Mouse (Mus musculus) kidney, postnatal 0 days (tissue): ENCODE measurements around the gene Zmiz1. TPM values are rescaled to one million over a fixed set of nuclear protein-coding genes. Genes with fewer than 3 reads are reported as not detected.

Experiments
- ATAC-seq: fragments of 200-750 bp; cut with Nextera tagmentation; replicated peaks from 2 replicates; pipeline ENCODE4 v1.8.0; 2017; ENCODE audit warnings: low read depth, moderate number of reproducible peaks, moderate TSS enrichment, moderate library complexity; ENCODE audit not compliant: low FRiP score
- DNase-seq: peaks from one replicate; pipeline ENCODE4 v3.0.0-alpha.2; 2016; ENCODE audit warnings: low spot score
- H3K27ac ChIP-seq: fragments of 300-500 bp; sonication (generic); 2 replicates; pipeline ENCODE4 v1.5.1; 2014; ENCODE audit warnings: mild to moderate bottlenecking
- H3K27me3 ChIP-seq: fragments of 300-500 bp; sonication (generic); 2 replicates; pipeline ENCODE4 v1.6.1; 2014; ENCODE audit warnings: low read length, mixed read lengths; ENCODE audit not compliant: insufficient read depth
- H3K36me3 ChIP-seq: fragments of 300-500 bp; sonication (generic); 2 replicates; pipeline ENCODE4 v1.6.1; 2014; ENCODE audit warnings: low read length, mixed read lengths; ENCODE audit not compliant: insufficient read depth
- H3K4me1 ChIP-seq: fragments of 300-500 bp; sonication (generic); replicated peaks from 2 replicates; pipeline ENCODE4 v1.6.1; 2014; ENCODE audit warnings: antibody characterized with exemption, low read length, mixed read lengths; ENCODE audit not compliant: insufficient read depth
- H3K4me2 ChIP-seq: fragments of 300-500 bp; sonication (generic); 2 replicates; pipeline ENCODE4 v1.6.1; 2014; ENCODE audit warnings: mild to moderate bottlenecking, low read length, moderate library complexity, mixed read lengths
- H3K4me3 ChIP-seq: fragments of 300-500 bp; sonication (generic); replicated peaks from 2 replicates; pipeline ENCODE4 v1.5.1; 2014; ENCODE audit warnings: low read depth, low read length
- H3K9ac ChIP-seq: fragments of 300-500 bp; sonication (generic); 2 replicates; pipeline ENCODE4 v1.6.1; 2014; ENCODE audit warnings: low read depth, low read length
- H3K9me3 ChIP-seq: fragments of 300-500 bp; sonication (generic); replicated peaks from 2 replicates; pipeline ENCODE4 v1.6.1; 2016; ENCODE audit warnings: low read length, inconsistent platforms, mixed read lengths
- CTCF ChIP-seq: IDR thresholded peaks from 2 replicates; pipeline ENCODE4 v1.5.1; 2016; ENCODE audit warnings: antibody characterized with exemption, low read depth, mild to moderate bottlenecking, moderate library complexity
- WGBS: fragments of 180-500 bp; shearing (Covaris S2); extraction: QIAGEN DNeasy Blood & Tissue Kit; methylation state at CpG from one replicate; pipeline ENCODE4 v1.1.7; 2014; 5-methylcytosine and 5-hydroxymethylcytosine counted together
- polyA plus RNA-seq: library from polyadenylated mRNA; unstranded; fragments of >200 nt; fragmentation: Nextera tagmentation; extraction: Ambion mirVana; gene quantifications from 2 replicates; pipeline ENCODE4 v1.2.1, GENCODE M21; 2015

Gene Zmiz1
- polyA plus RNA-seq, 1 experiment from 2014 or later, result 25.0 TPM

GRCm38 (mm10) chr14:25557014-25557413, 98.0 kb downstream of the Zmiz1 start:
- ATAC-seq (no peak), DNase-seq (peak; percentile 72)
- no peaks in the 10 kb centered on the region for H3K27me3 ChIP-seq
- peaks cover 59% of the 10 kb centered on the region for H3K4me1 ChIP-seq
- H3K4me3 ChIP-seq, result no peak overlapping the region
- WGBS, result 6% methylated on average over 8 of the region's 8 CpGs
- no peaks in the 10 kb centered on the region for H3K36me3 ChIP-seq
- H3K9me3 ChIP-seq, result no peaks in the 10 kb centered on the region
- H3K27ac ChIP-seq, result peak overlapping the region; percentile 84
- TF ChIP-seq CTCF, result no peak
- H3K9ac ChIP-seq, result 0 out of 2 replicates have a peak overlapping the region, but pooled peaks have one; percentile 27
- H3K4me2 ChIP-seq, result 0 out of 2 replicates have a peak overlapping the region, but pooled peaks have one; percentile 10

- Histone ChIP-seq H3K4me3 (no peak overlapping the region), H3K9ac (no peak overlapping the region), H3K4me2 (no peak overlapping the region), H3K27ac (no peak overlapping the region), H3K4me1 (peaks cover 56% of the 10 kb centered on the region), H3K27me3 (no peaks in the 10 kb centered on the region), H3K36me3 (no peaks in the 10 kb centered on the region), H3K9me3 (no peaks in the 10 kb centered on the region)
- 60% methylated on average over 1 of the region's 1 CpGs for WGBS
- DNase-seq, result no peak
- no peak for ATAC-seq
- TF ChIP-seq CTCF, result peak; percentile 54
Measured at GRCm38 (mm10) chr14:25558479-25558878, 99.5 kb downstream of the Zmiz1 start.

- DNase-seq (no peak), ATAC-seq (no peak)
- peaks cover 50% of the 10 kb centered on the region for H3K4me1 ChIP-seq
- TF ChIP-seq CTCF, result no peak
- 59% methylated on average over 5 of the region's 5 CpGs for WGBS
- no peak overlapping the region for H3K4me2 ChIP-seq
- H3K27ac ChIP-seq, result no peak overlapping the region
- no peak overlapping the region for H3K9ac ChIP-seq
- no peak overlapping the region for H3K4me3 ChIP-seq
- no peaks in the 10 kb centered on the region for H3K36me3 ChIP-seq
- no peaks in the 10 kb centered on the region for H3K27me3 ChIP-seq
- H3K9me3 ChIP-seq, result no peaks in the 10 kb centered on the region
Measured at GRCm38 (mm10) chr14:25559907-25560306, 100.9 kb downstream of the Zmiz1 start.

DNA sequence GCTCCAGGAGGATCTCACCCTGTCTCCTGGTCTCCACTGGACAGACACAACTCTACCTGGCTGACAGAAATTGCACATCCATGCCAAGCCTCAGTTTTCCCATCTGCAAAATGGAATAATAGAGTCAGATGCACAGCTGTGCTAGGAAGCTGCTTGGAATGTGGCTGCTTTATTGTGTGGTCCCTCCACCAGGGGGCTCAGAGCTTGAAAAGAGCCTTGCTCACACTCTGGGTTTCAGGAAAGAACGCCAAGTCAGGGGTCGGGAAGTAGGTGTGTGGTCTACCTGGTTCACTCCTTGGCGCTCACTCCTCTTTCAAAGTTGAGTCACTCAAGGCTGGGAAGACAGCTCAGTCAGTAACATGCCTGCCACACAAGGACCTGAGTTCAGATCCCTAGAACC, 101.9 kb downstream of the Zmiz1 start:
- no peak for ATAC-seq
- H3K27me3 ChIP-seq, result no peaks in the 10 kb centered on the region
- H3K9me3 ChIP-seq, result no peaks in the 10 kb centered on the region
- no peak for DNase-seq
- H3K9ac ChIP-seq, result no peak overlapping the region
- 0 out of 2 replicates have a peak overlapping the region, but pooled peaks have one; percentile 19 for H3K27ac ChIP-seq
- TF ChIP-seq CTCF, result peak; percentile 51
- WGBS, result 80% methylated on average over 3 of the region's 3 CpGs
- H3K4me3 ChIP-seq, result no peak overlapping the region
- H3K4me2 ChIP-seq, result no peak overlapping the region
- no peaks in the 10 kb centered on the region for H3K36me3 ChIP-seq
- H3K4me1 ChIP-seq, result peaks cover 48% of the 10 kb centered on the region

DNA sequence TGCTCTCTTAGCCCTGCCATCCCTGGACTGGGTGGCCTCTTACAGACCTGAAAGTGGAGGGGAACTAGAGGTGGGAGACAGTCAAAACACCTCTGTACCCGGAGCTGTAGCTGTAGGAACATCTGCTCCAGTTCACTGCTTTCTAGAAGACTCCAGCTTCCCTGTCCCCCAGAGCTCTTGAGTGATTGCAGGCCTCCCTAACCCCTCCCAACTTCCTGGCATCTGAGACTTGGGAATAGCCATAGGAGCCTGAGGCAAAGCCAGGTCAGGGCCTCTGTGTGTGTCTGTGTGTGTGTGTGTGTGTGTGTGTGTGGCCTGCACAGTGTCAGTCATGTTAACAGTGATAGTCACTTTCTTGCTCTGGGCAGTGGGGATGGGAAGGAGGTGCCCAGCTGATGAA, 102.7 kb downstream of the Zmiz1 start:
- H3K4me3 ChIP-seq, result no peak overlapping the region
- peaks cover 42% of the 10 kb centered on the region for H3K4me1 ChIP-seq
- H3K27ac ChIP-seq, result peak overlapping the region; percentile 31; the same call in 1 of the 2 replicates
- 6% methylated on average over 1 of the region's 1 CpGs for WGBS
- H3K27me3 ChIP-seq, result no peaks in the 10 kb centered on the region
- no peak for TF ChIP-seq CTCF
- no peak overlapping the region for H3K4me2 ChIP-seq
- DNase-seq (peak; percentile 78), ATAC-seq (no peak; the same call in 1 of the 2 replicates)
- no peaks in the 10 kb centered on the region for H3K36me3 ChIP-seq
- no peaks in the 10 kb centered on the region for H3K9me3 ChIP-seq
- no peak overlapping the region for H3K9ac ChIP-seq

- H3K27ac ChIP-seq, result peak overlapping the region; percentile 31; the same call in 1 of the 2 replicates
- no peaks in the 10 kb centered on the region for H3K36me3 ChIP-seq
- 71% methylated on average over 4 of the region's 4 CpGs for WGBS
- TF ChIP-seq CTCF, result no peak
- no peak overlapping the region for H3K4me3 ChIP-seq
- no peak overlapping the region for H3K9ac ChIP-seq
- peaks cover 35% of the 10 kb centered on the region for H3K4me1 ChIP-seq
- no peaks in the 10 kb centered on the region for H3K9me3 ChIP-seq
- no peaks in the 10 kb centered on the region for H3K27me3 ChIP-seq
- DNase-seq, result no peak
- no peak overlapping the region for H3K4me2 ChIP-seq
- no peak for ATAC-seq
Measured at GRCm38 (mm10) chr14:25562447-25562846, 103.5 kb downstream of the Zmiz1 start.

DNA sequence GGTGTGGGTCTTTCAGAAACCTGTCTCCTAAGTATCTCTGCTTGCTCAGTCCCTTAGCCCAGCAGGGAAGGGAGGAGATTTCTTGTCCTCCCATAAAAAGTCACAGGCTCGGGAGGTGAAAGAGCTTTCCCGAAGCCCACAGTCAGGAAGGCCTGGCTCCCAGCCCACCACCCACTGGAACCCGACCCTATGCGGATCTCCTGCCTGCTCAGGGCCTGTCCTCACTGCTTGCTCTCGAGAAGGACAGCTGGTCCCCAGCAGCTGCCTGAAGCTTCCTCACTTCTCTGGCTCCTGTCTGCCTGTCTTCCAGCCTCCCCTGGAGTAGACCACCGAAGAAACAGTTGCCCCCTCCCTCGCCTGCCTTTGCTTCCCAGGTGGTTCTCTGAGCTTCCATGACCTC, 103.9 kb downstream of the Zmiz1 start:
- Histone ChIP-seq H3K36me3 (no peaks in the 10 kb centered on the region), H3K4me1 (peaks cover 30% of the 10 kb centered on the region), H3K27me3 (no peaks in the 10 kb centered on the region), H3K9ac (no peak overlapping the region), H3K27ac (no peak overlapping the region), H3K4me2 (no peak overlapping the region), H3K9me3 (no peaks in the 10 kb centered on the region), H3K4me3 (no peak overlapping the region)
- no peak for DNase-seq
- TF ChIP-seq CTCF, result no peak
- no peak for ATAC-seq
- 66% methylated on average over 7 of the region's 7 CpGs for WGBS
